Mouse (Mus musculus) C3H10T1/2 (cell line): ENCODE data around the gene Cmip. TPM values are rescaled to one million over a fixed set of nuclear protein-coding genes. Genes with fewer than 3 reads are reported as not detected.

Experiments
- polyA plus RNA-seq, 2 experiments: library from polyadenylated mRNA; unstranded; fragments of >200 nt; fragmentation: generic; extraction: Trizol; gene quantifications; one replicate each; pipeline ENCODE4 v1.2.1; 2012; ENCODE audit warnings: missing spikeins in 2 of 2

Cmip gene
- polyA plus RNA-seq = 10 to 100 TPM in 1 of 2 experiments, 1 to 10 TPM in 1; 6.3 to 23.8 TPM

GRCm38 (mm10) chr8:117257029-117257820 is at the start of gene Cmip:
Cmip (plus strand) TSS chr8:117257064.

GRCm38 (mm10) chr8:117498179-117498914 is 241.5 kb downstream of the Cmip start, which contains the start of gene Plcg2:
Plcg2 (plus strand) TSS chr8:117498291.

Other genes starting within 250 kb of the Cmip start
- under 1 TPM in 1 of 2 experiments, not detected in 1; 0.02 TPM for gene Pkd1l2, start 174.6 kb upstream of the Cmip start, polyA plus RNA-seq
- gene Bco1, start 161.2 kb upstream of the Cmip start, polyA plus RNA-seq = under 1 TPM in 1 of 2 experiments, not detected in 1; 0.02 TPM
- 1 to 10 TPM in 1 of 2 experiments, under 1 TPM in 1; 0.37 to 2.1 TPM for gene Gan, start 98.9 kb upstream of the Cmip start, polyA plus RNA-seq
- under 1 TPM; 0.38 to 0.53 TPM for gene Plcg2, start 241.2 kb downstream of the Cmip start, polyA plus RNA-seq